Mouse (Mus musculus) myocyte (in vitro differentiated cells): ENCODE measurements at regions not wholly inside any gene's neighbourhood (a gene's known extent, or its start where the extent isn't known, plus 50 kb on each side); places are given as distances from the start of the nearest gene placed in this dataset.

ENCODE experiments used
- CEBPB ChIP-seq: IDR thresholded peaks from 2 replicates; pipeline ENCODE4 v1.6.1; 2011; ENCODE audit warnings: mild to moderate bottlenecking, moderate library complexity; ENCODE audit not compliant: poor library complexity, insufficient read depth, severe bottlenecking
- E2F4 ChIP-seq: IDR thresholded peaks from one replicate; pipeline ENCODE4 v1.6.1; 2011; ENCODE audit warnings: mild to moderate bottlenecking, control low read depth, moderate library complexity; ENCODE audit not compliant: insufficient read depth
- MAX ChIP-seq: IDR thresholded peaks from one replicate; pipeline ENCODE4 v1.6.1; 2011; ENCODE audit warnings: low read depth, mild to moderate bottlenecking, control low read depth
- MYOG ChIP-seq, 3 experiments: IDR thresholded peaks; one replicate each; pipeline ENCODE4 v1.6.1; 2011; ENCODE audit warnings: control low read depth in 2 of 3, low read depth in 2 of 3, mild to moderate bottlenecking in 2 of 3; ENCODE audit not compliant: insufficient read length in 2 of 3, control insufficient read depth in 1 of 3, insufficient read depth in 1 of 3
- POLR2A ChIP-seq: IDR thresholded peaks from one replicate; pipeline ENCODE4 v1.6.1; 2011; ENCODE audit warnings: low read depth, mild to moderate bottlenecking, control low read depth, moderate library complexity; ENCODE audit not compliant: insufficient read length
- POLR2AphosphoS2 ChIP-seq: IDR thresholded peaks from one replicate; pipeline ENCODE4 v1.6.1; 2011; ENCODE audit warnings: low read depth, control low read depth; ENCODE audit not compliant: insufficient read length
- SRF ChIP-seq: IDR thresholded peaks from one replicate; pipeline ENCODE4 v1.6.1; 2011; ENCODE audit warnings: low read depth; ENCODE audit not compliant: control insufficient read depth, insufficient read length
- TCF12 ChIP-seq: IDR thresholded peaks from one replicate; pipeline ENCODE4 v1.6.1; 2011; ENCODE audit warnings: mild to moderate bottlenecking, control low read depth; ENCODE audit not compliant: poor library complexity, insufficient read depth, severe bottlenecking
- USF1 ChIP-seq: IDR thresholded peaks from one replicate; pipeline ENCODE4 v1.6.1; 2011; ENCODE audit warnings: low read depth, mild to moderate bottlenecking, control low read depth, moderate library complexity

GRCm38 (mm10) chr1:182689741-182690140 lies 59.2 kb downstream of the Ccdc185 start:
- TF ChIP-seq POLR2A (no peak), E2F4 (no peak), MAX (no peak), CEBPB (no peak), USF1 (no peak), TCF12 (no peak), SRF (no peak), POLR2AphosphoS2 (no peak), MYOG (IDR thresholded peaks at IDR 0.05; ENCODE audit: control insufficient read depth in 1 of 3, insufficient read depth in 1 of 3, insufficient read length in 2 of 3, low read depth in 2 of 3) (no peak)
